Mouse (Mus musculus): ENCODE measurements at regions not wholly inside any gene's neighbourhood (a gene's known extent, or its start where the extent isn't known, plus 50 kb on each side); places are given as distances from the start of the nearest gene placed in this dataset.
"Not testable (repeated sequence)": the region's sequence is repeated elsewhere in the genome, so short reads cannot be mapped to it uniquely, and the experiment has no call there.

DNA sequence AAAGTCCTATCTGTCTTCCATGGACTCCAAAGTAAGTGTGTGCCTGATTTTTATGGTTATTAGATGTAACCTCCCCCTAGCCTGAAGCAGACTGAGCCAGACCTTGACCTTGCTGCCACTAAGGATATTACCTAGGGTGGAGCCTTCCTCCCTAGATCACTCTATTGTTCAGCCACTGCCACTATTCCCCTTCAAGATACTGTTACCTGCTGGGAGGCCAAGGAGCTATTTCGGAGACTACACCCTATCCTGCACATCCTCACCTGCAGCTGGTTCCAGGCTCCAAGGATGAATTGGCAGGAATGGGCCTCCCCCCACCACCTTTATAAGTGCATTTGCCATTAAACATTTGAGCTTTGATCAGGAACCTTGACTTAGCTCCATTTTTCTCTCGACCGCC lies 769.4 kb downstream of the Efna5 start:
- not testable (repeated sequence) for DNase-seq (ENCODE audit: low spot score in 2 of 2)

DNA sequence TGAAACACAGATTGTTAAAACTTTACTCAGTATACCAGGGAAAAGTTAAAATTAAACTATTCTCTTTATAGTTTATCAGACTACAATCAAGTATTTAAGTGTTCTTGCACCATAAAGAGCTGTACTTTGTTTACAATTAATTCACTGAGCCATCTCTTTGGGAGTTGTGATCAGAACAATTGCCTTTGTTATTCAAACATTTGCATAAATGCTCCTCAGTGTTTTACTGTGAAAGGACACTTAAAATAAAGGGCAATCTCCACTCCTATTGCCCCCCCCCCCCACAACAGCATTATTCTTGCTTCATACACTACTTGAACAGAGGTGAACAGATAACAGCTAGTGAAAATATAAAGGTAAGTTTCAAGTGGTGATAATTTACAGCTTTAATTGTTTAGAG lies 772.1 kb downstream of the Efna5 start:
- DNase-seq (ENCODE audit: low spot score in 2 of 2), result no peak

DNA sequence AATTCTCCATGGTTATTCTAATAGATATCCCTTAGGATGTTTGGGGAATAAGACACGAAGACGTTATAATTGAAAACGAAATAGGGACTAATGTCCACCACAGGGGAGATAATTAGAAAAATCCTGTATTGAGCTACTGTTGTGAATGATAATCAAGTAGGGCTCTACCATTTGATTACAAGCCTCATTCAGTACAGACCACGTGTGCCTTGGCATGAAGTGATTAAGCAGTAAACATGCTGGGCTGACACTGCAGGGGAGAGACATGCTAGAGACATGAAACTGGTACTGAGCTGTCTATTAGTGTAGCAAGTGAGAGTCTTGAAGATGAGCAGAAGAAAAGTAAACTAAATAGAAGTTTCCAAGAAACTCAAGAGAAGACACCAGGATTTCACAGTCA lies 797.8 kb downstream of the Efna5 start:
- DNase-seq (ENCODE audit: low spot score in 2 of 2), result no peak

DNA sequence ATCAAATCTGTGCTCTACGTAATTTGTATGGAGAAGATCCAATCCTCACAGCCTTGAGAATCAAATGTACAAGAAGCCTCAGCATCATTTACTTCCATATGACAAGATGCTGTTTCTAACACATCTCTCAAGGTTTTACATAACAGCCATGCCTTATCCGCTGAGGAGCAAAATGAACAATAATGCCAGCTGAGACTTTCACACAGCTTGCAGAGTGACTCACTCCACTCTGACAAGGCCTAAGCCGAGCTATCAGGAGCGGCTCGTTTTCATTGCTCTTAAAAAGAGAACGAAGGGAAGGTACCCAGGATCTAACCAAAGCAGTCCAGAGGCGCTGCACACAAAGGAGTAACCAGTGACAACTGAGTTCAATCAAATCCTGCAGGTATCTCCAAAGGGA lies 803.5 kb downstream of the Efna5 start:
- DNase-seq (ENCODE audit: low spot score in 2 of 2), result peak; percentile 5 to 37

DNA sequence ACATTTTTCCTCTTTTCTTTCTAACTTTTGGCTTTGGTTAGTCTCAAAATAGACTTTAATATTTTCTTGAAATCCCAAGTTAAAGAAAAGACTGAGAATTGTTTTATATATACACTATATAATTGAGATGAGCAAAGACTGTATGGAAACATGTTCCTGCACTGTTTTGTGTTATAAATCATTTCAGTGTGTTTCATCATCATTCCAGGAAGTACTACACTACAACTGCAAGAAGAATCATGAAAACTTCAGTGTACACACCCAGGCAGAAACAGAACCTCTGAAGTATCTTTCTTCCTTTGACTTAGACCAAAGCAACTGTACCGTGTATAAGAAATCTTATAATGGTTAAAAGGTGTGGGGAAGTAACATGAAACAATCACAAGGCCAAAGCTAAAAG lies 816.2 kb downstream of the Efna5 start:
- DNase-seq (ENCODE audit: low spot score in 2 of 2), result no peak

DNA sequence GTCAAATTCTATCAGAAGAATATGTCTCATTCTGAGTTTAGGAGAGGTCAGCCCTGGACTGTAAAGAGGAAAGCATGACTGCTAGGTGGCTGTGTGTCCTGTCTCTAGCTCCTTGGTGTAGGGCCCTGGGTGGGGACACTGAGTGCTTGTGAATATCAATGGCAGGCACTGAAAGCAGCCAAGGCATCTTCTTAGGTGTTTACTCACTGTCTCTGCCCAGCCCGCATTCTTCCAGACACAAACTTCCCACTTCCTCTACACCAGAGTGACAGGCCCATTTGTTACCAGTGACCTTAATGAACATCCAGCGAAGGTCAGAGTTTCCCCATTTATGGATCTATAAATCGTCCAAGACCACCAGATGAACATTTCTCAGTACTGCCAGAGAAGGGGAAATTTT lies 823.1 kb downstream of the Efna5 start:
- no peak for DNase-seq (ENCODE audit: low spot score in 2 of 2)

DNA sequence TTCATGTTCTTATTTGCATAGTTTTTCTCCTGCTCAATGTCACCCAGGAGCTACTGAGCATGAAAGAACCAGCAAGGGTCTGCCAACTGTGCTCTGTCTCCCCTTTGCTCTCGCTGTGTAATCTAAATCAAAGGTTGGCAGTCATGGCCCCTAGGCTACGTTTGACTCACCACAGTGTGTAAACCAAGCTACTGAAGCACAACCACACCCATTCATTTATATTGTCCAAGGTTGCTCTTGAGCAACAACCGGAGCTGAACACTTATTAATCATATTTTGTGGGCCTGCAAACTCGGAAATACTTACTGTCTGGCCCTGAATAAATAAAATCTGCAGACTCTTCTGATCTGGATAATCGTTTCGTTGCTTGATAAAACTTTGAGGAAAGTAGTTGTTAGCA lies 826.3 kb downstream of the Efna5 start:
- no peak for DNase-seq (ENCODE audit: low spot score in 2 of 2)

DNA sequence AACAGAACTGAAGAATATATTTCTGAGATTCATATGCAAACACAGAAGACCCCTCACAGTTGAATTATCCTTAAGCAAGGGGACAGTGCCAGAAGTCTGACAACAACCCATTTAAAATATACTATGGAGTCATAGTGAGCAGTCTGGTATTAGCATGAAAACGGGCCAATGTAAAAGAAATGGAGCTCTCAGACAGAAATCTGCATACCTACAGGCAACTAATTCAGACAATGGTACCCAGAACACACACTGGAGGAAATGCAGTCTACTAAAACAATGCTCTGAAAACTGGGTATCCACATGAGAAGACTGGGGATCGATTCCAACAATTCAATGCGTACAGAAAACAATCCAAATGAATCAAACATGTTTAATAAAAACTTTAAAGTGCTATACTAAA lies 832.1 kb downstream of the Efna5 start:
- no peak for DNase-seq (ENCODE audit: low spot score in 2 of 2)

DNA sequence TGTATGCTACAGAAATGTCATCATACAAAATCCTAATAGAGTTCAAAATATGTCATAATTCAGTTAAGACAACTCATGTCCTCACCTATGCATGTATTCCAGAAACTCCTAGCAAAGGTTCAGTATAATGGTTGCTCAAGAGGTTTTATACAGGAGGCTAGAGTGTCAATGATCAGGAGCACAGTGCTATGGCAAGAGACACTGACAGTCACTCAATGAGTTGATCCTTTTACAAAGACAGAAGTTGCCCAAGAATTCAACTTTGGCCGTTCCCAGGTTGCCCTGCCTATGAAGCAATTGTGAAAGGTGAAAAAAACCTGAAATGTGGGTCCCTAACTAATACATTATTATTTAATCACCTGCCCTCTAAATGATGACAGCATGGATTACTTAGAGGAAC lies 850.5 kb downstream of the Efna5 start:
- DNase-seq (ENCODE audit: low spot score in 2 of 2), result no peak

Data from left cerebral cortex, adult 8-10 months (tissue).